Mouse (Mus musculus) heart, adult 2 months (tissue): Measurements from ENCODE around the gene Thsd7a.

Experiments used
- CTCF ChIP-seq: fragments of 200-600 bp; IDR thresholded peaks from 2 replicates; pipeline ENCODE4 v1.8.1; 2022; ENCODE audit warnings: antibody characterized with exemption, mild to moderate bottlenecking, moderate library complexity
- POLR2A ChIP-seq: fragments of 200-500 bp; IDR thresholded peaks from 2 replicates; pipeline ENCODE4 v1.6.1; 2011; ENCODE audit warnings: mild to moderate bottlenecking, low read depth, low read length, control low read depth; ENCODE audit not compliant: insufficient read depth

DNA sequence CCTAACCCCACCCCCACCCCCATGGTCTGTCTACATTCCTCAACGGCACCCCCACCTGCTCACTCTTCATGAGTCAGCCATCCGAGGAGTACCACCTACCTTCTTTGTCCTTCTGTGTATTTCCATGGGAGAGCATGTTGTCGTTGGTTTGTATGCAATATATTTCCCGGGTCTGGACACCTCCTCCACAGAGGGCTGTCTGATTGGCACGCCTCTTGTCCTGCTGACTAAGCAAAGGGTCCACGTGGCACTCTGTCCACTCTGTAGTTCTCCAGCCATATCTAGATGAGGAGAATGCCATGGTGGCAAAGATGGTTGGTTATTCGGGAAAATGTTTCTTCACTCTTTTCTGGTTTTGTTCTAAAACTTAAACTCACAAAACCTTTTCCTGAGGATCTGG, 248.3 kb downstream of the Thsd7a start:
- TF ChIP-seq POLR2A, result no peak
- TF ChIP-seq CTCF, result no peak
